Mouse (Mus musculus): ENCODE results near the gene Timmdc1. TPM values are rescaled to one million over a fixed set of nuclear protein-coding genes. Genes with fewer than 3 reads are reported as not detected.

Gene Timmdc1
- 45.8 TPM for polyA plus RNA-seq (2014; fragmentation: Illumina TruSeq; extraction: RNeasy Lipid Tissue Mini Kit (QIAGEN cat#74804); ENCODE audit: low read depth, low replicate concordance)

DNA sequence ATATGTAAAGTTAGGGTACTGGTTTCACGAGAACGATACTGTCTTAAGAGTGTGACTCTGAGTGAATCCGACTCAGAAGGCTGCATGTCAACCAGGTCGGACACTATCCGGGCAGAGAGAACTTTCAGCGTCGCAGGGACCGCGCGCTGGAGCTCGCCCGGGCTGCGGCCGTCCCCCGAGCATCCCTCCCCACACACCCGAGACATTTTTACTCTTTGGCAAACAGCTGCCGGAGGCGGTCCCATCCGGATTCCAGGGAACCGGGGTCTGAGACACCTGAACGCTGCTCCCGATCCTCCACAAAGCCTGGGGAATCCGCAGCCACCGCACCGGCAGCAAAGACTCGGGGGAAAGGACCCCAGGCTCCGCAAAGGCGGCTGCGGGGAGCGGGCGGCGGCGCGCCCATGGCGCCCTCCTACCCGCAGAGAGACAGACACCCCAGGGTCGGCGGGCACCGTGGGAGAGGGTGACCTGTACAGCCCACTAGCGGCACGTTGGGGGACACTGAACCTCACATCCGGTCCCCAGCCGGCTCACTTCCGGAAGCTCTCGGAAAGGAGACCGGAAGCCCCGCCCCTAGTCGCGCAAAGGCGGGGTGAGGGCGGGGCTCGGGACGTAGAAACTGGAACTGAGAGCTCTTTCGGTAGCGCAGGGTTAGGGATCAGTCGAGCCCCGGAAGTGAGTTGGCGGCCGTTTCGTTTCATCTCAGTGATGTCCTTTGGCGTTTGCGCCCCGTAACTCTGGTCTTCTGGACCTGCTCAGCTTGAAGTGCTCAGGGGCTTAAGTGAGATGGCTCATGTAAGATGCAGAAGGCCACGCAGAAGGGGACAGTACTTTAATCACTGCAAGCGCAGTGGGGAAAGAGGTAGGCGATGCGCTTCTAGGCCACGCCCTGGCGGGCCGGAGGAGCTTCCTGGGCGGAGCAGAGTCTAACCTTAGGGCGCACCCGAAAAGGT lies at the start of gene Timmdc1:
Gene Timmdc1 (minus strand): TSS at position 535 of the 956 bp plus-strand sequence.

DNA sequence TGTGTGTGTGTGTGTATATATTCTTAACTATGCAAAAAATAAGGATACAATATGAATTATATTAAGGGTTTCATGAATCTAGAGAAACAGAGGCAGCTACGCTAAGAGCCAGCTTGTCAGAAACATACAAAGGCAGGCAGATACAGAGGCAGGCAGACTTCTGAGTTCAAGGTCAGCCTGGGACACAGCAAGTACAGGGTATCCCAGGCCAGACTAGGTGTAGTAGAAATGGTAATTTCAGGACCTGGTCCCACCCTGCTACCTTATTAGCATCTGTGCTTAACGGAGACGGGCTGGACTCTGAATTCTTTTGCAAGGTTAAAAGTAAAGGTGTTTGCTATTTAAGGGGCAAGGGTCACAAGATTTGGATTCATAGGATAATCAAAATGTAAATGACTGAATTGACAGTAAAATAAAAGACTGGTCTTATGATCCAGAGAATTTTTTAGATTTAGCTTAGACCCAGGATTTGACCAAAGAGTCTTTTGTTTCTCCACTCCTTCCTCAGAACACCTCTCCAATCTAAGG lies 35.8 kb upstream of the Timmdc1 start, which contains the start of gene Tmem39a:
Gene Tmem39a (plus strand): TSS at position 478 of the 528 bp plus-strand sequence.

DNA sequence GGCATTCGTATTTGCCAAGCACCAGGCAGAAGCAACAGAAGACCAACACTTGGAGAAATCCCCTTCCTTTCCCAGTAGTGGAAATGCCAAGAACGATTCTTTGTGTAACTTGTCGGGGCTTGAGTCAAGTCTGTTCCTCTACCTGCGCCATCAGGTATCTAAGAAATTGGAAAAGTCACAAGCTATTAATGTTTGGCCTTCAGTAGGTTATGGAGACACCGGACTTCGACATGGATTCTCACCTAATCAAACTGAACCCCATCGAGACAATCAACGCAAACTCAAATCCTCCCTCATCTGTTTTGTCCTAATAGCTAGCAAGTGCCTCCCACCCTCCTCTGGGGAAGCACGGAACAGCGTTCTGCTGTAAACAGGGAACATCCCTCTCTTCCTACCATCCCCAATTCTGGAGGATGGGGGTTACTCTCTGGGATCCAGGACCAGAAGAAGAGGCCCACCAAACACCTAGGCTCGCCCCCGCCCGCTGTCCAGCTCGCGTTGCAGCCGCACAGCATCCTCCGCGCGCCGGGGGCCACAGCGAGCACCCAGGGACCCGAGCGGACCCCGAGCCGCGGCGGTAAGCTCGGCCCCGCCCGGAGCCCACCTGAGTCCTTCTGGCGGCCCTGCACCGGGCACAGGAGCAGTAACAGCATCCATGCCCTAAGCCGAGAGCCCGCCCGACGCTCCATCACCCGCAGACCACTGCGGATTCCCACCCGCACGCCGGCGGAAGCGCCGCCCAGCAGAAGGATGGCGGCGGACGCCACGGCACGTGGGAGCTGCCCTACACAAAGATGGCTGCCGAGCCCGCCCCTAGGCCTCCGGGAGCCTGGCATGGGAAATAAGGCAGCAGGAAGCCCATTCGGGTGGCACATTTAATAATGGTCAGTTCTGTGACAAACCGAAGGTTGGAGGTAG lies 27.3 kb upstream of the Timmdc1 start, which contains the start of gene Poglut1:
Gene Poglut1 (minus strand): TSS at position 780 of the 918 bp plus-strand sequence.

DNA sequence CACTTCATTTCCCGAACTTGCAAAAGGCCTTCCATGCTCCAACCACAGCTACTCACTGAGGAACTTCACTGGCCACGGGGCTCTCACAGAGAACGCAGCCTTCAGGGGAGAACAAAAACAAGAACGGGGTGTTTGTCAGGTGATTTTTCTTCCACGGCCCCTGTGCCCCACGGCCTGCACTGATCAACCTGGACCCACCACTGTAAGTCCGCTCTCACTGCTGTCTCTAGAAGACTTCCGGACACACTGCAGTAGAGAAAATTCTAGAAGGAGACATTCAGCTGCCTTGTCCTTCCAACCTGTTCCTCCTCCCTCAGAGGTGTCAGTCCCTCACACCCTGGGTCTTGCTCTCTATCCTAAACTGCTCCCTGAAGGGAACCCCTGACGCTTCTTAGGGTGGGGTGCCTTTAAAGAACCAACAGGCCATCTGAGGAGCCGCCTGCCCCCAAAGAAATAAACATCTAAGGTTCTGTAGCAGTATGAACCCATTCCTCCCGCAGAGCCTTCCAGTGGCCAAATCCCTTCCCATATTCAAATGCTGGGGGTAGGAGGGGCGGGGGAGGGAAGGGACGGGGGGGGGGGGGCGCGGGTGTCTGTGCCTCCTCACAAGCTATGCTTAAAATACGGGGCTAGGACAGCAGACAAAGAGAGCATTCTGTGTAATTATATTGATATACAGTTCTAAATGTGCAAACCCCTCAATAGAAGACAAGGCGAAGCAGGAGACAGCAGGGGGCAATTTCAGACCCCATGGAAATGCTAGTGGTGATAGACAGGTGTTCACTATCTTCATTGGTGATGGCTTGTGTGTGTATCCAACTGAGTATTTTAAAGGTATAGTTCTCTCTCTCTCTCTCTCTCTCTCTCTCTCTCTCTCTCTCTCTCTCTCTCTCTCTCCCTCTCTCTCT lies 66.7 kb downstream of the Timmdc1 start, which contains the start of gene Cd80:
Gene Cd80 (plus strand): TSS at position 51 of the 908 bp plus-strand sequence.

GRCm38 (mm10) chr16:38452442-38453202 lies 69.8 kb downstream of the Timmdc1 start, which contains the start of gene Adprh:
Adprh (minus strand) TSS chr16:38452703.

Other genes starting within 250 kb of the Timmdc1 start
- gene Nr1i2, start 227.8 kb downstream of the Timmdc1 start, polyA plus RNA-seq (2014; fragmentation: Illumina TruSeq; extraction: RNeasy Lipid Tissue Mini Kit (QIAGEN cat#74804); ENCODE audit: low read depth, low replicate concordance): not detected
- not detected for gene Maats1, start 180.5 kb downstream of the Timmdc1 start, polyA plus RNA-seq (2014; fragmentation: Illumina TruSeq; extraction: RNeasy Lipid Tissue Mini Kit (QIAGEN cat#74804); ENCODE audit: low read depth, low replicate concordance)
- gene Cox17, start 175.7 kb downstream of the Timmdc1 start, polyA plus RNA-seq (2014; fragmentation: Illumina TruSeq; extraction: RNeasy Lipid Tissue Mini Kit (QIAGEN cat#74804); ENCODE audit: low read depth, low replicate concordance): 607 TPM
- not detected for gene Gm21987, start 175.6 kb downstream of the Timmdc1 start, polyA plus RNA-seq (2014; fragmentation: Illumina TruSeq; extraction: RNeasy Lipid Tissue Mini Kit (QIAGEN cat#74804); ENCODE audit: low read depth, low replicate concordance)
- 511 TPM for gene Popdc2, start 160.5 kb downstream of the Timmdc1 start, polyA plus RNA-seq (2014; fragmentation: Illumina TruSeq; extraction: RNeasy Lipid Tissue Mini Kit (QIAGEN cat#74804); ENCODE audit: low read depth, low replicate concordance)
- gene Pla1a, start 89.5 kb downstream of the Timmdc1 start, polyA plus RNA-seq (2014; fragmentation: Illumina TruSeq; extraction: RNeasy Lipid Tissue Mini Kit (QIAGEN cat#74804); ENCODE audit: low read depth, low replicate concordance): 11.5 TPM
- gene Adprh, start 70.0 kb downstream of the Timmdc1 start, polyA plus RNA-seq (2014; fragmentation: Illumina TruSeq; extraction: RNeasy Lipid Tissue Mini Kit (QIAGEN cat#74804); ENCODE audit: low read depth, low replicate concordance): 22.7 TPM
- gene Cd80, start 67.1 kb downstream of the Timmdc1 start, polyA plus RNA-seq (2014; fragmentation: Illumina TruSeq; extraction: RNeasy Lipid Tissue Mini Kit (QIAGEN cat#74804); ENCODE audit: low read depth, low replicate concordance): 1.3 TPM
- 15.3 TPM for gene Poglut1, start 27.6 kb upstream of the Timmdc1 start, polyA plus RNA-seq (2014; fragmentation: Illumina TruSeq; extraction: RNeasy Lipid Tissue Mini Kit (QIAGEN cat#74804); ENCODE audit: low read depth, low replicate concordance)
- 24.6 TPM for gene Tmem39a, start 36.0 kb upstream of the Timmdc1 start, polyA plus RNA-seq (2014; fragmentation: Illumina TruSeq; extraction: RNeasy Lipid Tissue Mini Kit (QIAGEN cat#74804); ENCODE audit: low read depth, low replicate concordance)
- 27.5 TPM for gene Arhgap31, start 190.6 kb upstream of the Timmdc1 start, polyA plus RNA-seq (2014; fragmentation: Illumina TruSeq; extraction: RNeasy Lipid Tissue Mini Kit (QIAGEN cat#74804); ENCODE audit: low read depth, low replicate concordance)
- gene B4galt4, start 219.6 kb upstream of the Timmdc1 start, polyA plus RNA-seq (2014; fragmentation: Illumina TruSeq; extraction: RNeasy Lipid Tissue Mini Kit (QIAGEN cat#74804); ENCODE audit: low read depth, low replicate concordance): 14.6 TPM

All from heart, adult 10 weeks (tissue).